Mouse (Mus musculus) mouse embryonic stem cell (cell line): ENCODE measurements around the gene Kif17.

Experiments used
- in situ Hi-C, 2 experiments: fragments of 300-500 bp; cut with MboI; formaldehyde crosslinking; loops; 1 replicate in 1 of 2; 3 replicates in 1 of 2; pipeline ENCODE4 v1.14.3; 2019 to 2020; ENCODE audit warnings: low sequenced_read_pairs in 2 of 2, low pct_unique_long_range_greater_than_20kb in 1 of 2, mixed read lengths in 1 of 2; ENCODE audit not compliant: unreplicated experiment in 1 of 2

The Kif17 gene

DNA sequence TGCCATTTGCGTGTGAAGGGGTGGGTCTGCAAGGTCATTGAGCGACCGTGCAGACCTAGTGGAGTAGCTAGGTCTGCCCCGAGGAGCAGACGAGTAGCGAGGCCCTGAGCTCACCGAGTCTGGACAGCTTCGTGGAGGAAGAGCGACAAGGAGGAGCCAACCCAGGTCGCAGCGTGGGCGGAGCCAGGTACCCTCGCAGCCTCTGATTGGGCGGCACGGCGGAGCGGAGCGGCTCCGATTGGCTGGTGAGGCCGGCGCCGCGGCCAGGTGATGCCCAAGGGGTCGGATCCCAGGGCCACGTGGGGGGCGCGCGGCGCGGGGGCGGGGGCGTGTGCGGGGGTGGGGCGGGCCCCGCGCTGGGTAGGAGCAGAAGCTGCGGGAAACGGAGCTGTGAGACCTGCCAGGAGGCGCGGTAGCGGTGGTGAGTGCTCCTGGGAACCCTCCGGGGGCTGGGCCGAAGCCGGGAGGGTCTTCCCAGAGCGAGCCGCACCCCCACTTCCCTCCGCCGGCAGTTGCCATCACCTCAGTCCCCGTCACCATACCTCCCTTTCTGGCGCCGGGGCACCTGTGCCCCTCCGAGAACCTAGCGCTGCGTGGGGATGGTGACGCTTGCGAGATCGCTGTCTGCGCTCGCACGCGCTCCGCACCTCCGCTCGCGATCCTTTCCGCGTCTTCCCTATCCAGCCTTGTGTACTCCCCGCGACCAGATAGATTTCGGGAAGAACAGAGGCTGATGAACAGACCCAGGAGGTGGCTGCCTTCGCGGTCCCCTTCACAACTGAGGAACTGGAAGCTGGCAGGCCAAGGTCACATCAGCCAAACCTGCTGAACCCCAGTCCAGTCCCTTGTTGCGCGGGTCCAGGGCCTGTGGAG, at the start of gene Kif17, which contains the start of gene Sh2d5:
TSS of gene Kif17 (plus strand) at position 348 of the 873 bp plus-strand sequence.
TSS of gene Sh2d5 (plus strand) at position 316 of the 873 bp plus-strand sequence.
- in situ Hi-C loops, result no loop called here

DNA sequence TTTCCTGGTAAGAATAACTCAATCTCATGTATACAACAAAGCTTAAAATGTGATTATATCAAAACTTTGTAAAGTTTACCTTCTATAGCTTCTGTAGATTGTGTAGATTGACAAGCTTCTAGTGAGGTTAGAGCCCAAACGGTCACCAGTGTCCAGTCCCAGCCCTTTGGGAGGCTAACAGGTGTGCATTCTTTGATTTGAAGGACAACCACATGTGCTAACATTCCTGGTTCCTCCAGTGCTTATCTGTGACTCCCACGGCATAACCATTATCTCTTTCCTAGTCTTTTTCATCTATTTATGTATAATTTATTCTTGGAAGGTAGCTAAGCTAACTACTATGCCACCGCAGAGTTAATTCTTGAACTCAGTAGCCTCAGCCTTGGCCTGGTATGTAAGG, 49.5 kb upstream of the Kif17 start:
- in situ Hi-C loops, result no loop called here

DNA sequence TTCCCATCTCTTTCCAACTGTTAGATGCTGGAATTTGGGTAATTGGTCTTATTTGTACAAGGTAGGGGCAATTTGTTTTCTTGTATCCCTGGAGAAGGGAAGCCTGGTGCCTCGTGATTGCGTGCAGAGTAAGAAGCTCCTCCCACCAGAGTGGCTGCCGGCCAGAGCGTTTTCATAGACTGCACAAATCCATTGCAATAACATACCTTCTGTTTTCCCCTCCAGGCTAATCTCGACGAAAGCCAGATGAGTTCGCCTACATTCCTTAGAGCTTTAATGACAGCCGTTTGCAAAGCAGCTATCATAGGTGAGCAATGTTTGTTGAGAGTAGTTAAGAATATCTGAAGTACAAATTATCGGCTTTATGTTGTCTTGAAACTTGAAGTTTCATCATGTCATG, 48.5 kb upstream of the Kif17 start:
- in situ Hi-C loops, result no loop called here

DNA sequence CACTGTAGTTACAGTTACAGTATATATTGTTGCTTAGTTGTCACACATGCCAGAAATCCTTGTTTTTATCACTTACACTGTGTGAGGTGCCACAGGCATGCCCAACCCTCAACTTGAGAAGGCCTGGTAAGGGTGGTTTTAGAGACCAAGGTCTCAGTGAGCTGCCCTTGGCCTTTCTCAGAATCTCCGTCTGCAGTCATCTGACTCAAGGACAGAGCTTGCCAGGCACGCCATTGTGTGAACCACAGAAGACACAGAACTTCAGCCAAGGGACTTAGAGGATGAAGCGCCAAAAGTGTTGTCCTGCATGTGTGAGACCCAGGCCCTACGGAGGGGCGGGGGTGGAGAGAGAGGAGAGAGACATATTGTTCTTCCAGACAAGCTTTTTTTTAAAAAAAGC, 40.1 kb upstream of the Kif17 start:
- in situ Hi-C loops, result no loop called here

DNA sequence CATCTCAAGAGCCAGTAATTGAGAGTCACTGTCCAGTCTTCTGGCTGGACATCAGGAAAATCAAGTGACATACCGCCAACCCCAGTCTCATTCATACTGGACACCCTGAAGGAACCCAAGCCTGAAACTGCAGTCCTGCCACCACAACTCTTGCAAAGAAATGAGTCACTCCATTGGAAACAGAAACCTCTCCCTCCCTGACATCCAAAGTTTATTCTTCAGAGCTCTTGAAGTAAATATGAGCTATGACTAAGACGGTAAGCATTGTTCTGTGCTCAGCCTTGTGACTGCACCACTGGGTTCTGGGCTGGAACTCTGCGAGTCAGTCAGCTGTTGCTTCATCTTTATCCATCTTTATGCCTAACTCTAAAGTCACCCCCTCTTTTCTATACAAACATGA, 36.4 kb upstream of the Kif17 start:
- in situ Hi-C loops, result no loop called here

DNA sequence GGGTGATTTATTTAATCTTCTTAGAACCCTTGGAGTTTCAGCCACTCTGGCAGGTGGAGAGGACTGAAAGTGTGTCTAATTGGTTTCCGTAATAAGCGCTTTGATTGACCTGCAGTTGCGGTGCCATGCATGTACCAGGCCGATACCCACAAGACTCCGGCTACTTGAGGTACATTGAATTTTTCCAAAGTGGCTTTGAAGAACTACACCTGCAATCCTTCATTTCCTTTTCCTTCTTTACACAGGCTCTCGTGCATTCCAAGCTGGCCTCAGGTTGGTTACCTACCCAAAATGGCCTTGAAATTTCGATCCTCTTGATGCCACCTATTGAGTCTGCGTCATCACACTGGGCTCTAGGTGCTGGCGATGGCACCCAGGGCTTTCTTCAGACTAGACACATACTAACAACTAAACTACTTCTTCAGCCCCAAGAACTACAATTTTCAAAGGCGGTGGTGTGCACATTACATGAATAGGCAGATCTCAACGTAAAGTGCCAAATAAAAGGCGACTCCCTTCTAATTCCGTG, 34.5 kb upstream of the Kif17 start:
- in situ Hi-C loops, result no loop called here

DNA sequence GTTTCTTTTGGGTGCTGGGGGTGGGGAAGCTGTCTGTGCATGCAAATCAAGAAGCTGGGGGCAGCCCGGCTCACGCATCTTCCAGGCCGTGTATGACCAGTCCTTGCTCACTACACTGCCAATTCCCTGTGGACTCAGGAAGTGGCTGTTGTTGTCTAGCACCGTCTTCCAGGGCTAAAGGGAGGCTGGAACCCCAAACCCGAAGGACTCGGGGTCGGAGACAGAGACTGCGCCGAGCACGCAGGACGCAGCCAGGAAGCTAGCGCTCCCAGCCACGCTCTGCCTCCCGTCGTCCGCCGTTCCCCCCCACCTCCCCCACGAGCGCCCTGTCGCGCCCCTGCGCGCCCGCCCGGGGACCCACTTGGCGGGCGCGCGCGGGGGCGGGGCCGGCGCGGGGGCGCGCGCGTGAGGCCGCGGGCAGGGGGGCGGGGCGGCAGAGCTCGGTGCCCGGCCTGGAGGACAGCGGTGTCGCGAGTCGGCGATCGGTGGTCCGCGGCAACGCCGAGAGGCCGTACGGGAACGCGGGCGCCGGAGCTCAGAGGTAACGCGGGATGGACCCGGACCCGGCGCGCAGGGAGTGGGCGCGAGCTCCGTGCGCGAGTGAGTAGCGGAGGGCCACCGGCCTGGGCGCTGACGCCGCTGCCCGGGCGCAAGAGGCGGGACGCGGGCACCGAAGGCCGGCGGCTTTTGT, 33.9 kb upstream of the Kif17 start, which contains the start of gene Hp1bp3:
TSS of gene Hp1bp3 (plus strand) at position 97 of the 691 bp plus-strand sequence.
- in situ Hi-C loops, result no loop called here

DNA sequence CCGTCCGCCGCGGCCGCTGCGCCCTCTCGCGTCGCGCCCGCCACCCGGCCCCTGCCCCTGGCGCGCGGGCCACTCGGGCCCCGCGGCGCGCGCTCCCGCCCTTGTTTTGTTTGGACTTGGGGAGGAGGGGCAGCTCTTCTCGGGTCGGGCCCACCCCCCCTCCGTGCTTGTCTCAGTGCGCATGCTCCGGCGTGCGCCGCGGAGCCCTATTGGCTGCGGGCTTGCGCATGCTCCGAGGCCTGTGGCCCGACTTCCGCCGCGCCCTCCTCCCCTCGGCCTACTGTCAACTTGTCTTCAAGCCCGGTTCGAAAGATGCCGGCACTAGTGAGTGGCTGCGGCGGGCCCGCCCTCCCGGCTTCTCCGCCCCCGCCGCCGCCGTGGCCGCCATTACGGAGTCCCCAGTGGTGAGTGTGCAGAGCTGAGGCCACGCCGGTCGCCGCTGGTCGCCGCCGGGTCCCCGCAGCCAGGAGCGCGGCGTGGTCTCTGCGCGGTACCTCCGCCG, 33.3 kb upstream of the Kif17 start:
- in situ Hi-C loops, result no loop called here

DNA sequence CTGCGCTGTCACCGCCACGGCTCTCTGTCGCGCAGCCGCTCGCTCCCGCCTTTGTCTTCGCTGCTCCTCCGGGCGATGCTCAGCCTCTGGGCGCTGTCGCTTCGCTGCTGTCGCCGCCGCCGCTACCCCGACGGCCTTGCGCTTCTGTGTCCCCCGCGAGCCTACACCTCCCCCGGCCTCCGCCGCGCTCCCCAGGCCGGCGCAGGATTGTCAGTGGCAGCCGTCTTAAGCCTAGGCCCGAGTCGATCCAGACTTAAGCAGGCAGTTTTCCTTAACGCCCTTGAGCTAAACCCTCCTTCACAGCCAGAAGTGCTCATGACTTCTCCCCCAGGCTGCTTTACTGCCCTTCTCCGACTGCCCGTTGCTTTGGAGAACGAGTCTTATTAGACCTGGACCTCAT, 32.8 kb upstream of the Kif17 start:
- in situ Hi-C loops, result no loop called here

DNA sequence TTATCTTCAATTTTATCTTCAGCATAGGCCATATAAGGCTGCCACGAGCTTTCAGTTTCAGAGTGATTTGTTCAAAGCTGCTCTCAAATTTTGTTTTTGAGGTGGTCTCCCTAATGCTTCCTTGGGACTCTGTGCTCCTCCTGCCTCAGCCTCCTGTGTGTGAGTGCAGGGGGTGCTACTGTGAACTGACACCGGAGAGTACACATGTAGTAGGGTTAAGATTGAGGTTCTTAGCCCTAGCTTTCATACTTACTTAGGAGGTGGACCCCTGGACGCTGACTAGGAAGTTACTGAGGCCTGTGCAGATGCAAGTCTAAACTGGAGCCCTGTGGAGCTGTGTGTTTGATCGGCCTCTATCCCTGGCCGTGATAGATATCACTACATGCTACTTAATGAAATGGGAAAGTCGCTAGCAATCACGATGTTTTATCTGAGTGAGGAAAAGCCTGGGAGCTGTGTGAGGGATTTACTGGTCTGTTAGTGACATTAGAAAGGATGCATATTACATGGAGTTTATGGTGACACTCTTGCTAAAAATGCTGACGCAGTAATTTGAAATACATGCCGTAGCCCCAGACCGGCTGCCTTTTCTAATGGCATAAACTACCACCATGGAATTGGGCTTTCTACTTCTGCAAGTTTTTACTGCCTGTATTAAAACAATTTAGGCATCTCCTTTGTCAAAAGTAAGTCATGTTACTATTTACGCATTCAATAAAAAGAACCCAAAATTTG, 32.1 kb upstream of the Kif17 start:
- in situ Hi-C loops, result no loop called here

DNA sequence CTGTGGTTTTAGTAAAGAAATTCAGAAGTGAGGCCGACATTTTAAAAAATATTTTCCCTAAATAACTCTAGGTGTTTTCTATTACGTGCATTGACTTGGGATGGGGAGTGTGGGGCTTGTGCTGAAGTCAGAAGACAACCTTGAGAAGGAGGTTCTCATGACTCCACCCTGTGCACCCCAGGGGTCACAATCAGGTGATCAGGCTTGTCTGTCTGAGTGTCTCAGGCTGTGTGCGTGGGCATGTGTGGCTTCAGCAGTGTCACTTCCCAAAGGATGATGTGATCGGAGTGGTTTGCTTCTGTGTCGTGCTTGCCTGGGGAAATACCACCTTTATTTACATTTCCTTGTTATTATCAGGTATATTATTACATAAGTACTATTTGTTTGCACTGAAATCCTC, 30.9 kb upstream of the Kif17 start:
- in situ Hi-C loops, result no loop called here

DNA sequence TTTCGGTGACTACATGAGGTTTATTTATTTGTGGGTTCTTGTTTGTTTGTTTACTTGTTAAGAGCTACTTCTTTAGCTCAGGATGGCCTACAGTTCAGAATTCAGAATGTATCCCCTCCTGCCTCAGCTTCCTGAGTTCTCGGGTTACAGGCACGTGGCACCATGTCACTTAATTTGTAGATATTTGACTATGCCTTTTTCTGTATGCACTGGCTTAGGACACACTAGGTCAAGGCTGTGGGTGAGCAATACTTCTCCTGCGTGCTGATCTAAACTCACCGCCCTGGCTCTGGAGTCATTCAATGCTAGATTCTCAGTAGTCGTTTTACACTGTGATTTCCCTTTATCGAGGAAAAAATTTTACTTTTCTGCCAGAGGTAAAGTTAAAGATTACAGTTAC, 29.5 kb upstream of the Kif17 start:
- in situ Hi-C loops, result no loop called here

DNA sequence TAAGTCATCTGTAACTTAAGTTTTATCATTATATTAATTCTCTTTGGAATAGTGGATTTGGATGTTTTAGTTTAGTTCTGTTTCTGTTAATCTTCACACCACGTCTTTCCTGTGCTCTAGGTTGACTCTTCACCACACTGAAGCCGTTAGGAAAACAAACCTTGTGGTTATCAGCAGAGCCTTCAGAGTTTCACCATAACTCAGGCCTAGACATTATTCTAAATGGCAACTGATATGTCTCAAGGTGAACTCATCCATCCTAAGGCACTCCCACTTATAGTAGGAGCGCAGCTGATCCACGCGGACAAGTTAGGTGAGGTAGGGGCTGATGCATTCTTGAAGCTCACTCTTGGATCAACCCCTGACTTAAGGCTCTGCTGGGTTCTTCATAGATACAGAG, 28.8 kb upstream of the Kif17 start:
- in situ Hi-C loops, result no loop called here

DNA sequence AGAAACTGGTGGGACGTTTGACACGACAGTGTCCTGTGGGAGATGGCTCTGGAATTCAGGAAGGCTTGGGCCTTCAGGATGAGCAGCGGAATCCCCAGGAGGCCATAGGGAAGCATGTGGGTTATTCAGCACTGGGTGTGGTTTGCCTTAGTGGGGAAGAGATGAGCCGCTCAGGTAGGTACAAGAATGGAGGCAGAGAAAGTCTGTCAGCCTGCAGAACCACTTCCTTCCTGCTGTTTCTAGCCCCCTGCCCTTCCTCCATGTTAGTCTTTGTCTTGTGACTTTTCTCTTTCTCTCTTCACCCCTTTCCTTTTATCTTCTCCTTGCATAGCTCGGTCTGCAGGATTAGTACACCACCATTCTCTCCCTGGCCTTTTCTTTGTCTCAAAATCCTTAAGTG, 27.8 kb upstream of the Kif17 start:
- in situ Hi-C loops, result no loop called here

DNA sequence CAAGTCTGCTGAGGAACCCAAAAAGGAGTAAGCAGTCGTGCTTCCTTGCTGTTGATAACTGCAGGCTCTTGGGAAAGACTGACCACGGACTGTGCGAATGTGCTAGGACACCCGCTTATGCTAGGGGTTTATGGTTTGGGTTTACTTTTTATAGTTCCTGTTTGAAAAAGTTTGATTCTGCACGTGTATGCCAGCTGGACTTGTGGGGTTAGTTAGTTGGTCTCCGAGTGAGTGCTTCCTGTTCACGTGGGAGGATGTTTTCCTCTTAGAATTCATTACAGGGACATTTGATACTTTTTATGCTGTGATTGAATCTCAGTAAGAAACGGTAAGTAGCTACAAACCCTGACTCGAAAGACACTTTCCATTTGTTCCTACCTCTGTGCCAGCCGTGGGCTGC, 26.6 kb upstream of the Kif17 start:
- in situ Hi-C loops, result no loop called here

DNA sequence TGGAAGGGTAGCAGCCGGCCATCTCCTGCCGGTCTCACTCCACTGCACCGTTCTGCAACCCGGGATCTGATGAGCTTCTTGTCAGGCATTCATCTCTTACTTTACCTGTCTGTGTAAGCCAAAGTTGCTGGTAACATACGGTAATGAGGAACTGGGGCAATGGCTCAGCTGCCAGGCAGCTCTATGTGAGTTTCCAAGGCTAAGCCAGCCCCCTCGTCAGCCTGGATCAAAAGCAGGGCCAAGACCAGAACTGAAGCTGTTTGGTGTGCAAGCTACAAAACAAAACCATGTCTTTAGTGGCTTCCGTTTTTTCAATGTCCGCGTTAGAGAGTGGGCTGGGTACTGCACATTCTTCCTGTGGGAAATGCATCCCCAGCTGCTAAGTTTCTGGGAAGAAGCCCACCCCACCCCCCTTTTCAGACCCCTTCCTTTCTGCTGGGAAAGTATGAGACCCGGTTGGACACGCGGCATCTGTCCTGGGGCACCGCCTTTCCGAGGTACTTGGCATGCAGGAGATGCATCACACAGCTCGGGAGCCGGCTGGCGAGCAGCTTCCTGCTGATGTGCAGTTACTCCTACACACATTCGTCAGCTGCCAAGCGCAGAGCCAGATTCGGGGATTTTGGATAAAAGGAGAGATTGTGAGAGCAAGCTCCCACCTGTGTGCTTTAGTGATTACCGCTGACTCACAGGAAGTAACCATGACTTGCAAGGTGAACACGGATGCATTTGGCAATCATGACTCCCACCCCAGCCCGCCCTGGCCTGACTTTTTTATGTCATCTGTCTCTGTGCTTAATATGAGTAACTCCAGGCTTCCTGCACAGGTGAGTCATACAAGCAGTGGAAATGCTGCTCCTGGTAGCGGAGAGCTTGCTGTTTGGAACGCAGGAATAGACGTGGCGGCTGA, 3.2 kb upstream of the Kif17 start:
- in situ Hi-C loops, result no loop called here

DNA sequence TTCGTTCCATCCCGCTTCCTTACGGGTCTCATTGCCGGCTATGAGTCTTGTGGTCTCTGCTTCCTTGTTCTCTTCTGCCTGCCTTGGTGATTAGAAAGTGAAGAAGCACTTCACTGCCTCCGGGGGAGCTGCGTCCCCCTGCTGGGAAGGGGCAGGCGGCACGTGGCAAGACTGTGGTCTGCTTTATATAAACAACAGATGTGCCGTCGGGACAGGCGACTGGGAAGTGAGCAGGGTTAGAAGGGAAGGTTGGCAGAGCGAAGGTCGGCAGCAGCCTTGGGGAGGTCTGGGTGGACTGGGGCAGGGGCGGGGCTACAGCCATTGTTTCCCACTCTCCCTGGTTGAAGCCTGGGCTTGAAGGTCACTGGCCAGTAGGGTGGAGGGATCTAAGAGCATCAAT, 1.6 kb downstream of the Kif17 start:
- in situ Hi-C loops, result no loop called here

DNA sequence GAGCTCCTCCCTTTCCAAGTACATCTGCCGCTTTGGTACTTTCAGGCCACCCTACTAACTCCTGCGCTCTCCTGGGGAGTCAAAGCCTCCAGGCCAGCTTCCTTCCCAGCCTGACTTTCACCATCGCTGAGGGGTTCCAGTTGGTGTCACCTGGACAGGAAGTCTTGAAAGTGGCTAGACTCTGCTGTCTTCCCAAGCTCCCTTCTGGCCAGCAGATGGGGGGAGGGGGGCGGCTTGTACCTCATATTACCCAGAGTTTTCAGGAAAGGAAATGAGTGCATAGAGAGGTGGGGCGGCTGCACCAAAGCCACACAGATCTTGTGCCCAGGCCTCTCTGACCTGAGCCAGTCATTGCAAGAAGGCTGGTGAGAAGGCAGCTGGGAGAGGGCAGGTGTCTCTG, 2.0 kb downstream of the Kif17 start:
- in situ Hi-C loops, result no loop called here
